Mouse (Mus musculus) myocyte (in vitro differentiated cells): Measurements from ENCODE around the gene Calhm4.

Experiments
- CEBPB ChIP-seq: IDR thresholded peaks from 2 replicates; pipeline ENCODE4 v1.6.1; 2011; ENCODE audit warnings: mild to moderate bottlenecking, moderate library complexity; ENCODE audit not compliant: poor library complexity, insufficient read depth, severe bottlenecking
- MAX ChIP-seq: IDR thresholded peaks from one replicate; pipeline ENCODE4 v1.6.1; 2011; ENCODE audit warnings: low read depth, mild to moderate bottlenecking, control low read depth
- MYOD1 ChIP-seq, 3 experiments: IDR thresholded peaks; one replicate each; pipeline ENCODE4 v1.6.1; 2011; ENCODE audit warnings: control low read depth in 2 of 3, low read depth in 2 of 3, mild to moderate bottlenecking in 2 of 3, moderate library complexity in 1 of 3; ENCODE audit not compliant: insufficient read length in 2 of 3, control insufficient read depth in 1 of 3
- MYOG ChIP-seq, 3 experiments: IDR thresholded peaks; one replicate each; pipeline ENCODE4 v1.6.1; 2011; ENCODE audit warnings: control low read depth in 2 of 3, low read depth in 2 of 3, mild to moderate bottlenecking in 2 of 3; ENCODE audit not compliant: insufficient read length in 2 of 3, control insufficient read depth in 1 of 3, insufficient read depth in 1 of 3
- POLR2A ChIP-seq: IDR thresholded peaks from one replicate; pipeline ENCODE4 v1.6.1; 2011; ENCODE audit warnings: low read depth, mild to moderate bottlenecking, control low read depth, moderate library complexity; ENCODE audit not compliant: insufficient read length
- POLR2AphosphoS2 ChIP-seq: IDR thresholded peaks from one replicate; pipeline ENCODE4 v1.6.1; 2011; ENCODE audit warnings: low read depth, control low read depth; ENCODE audit not compliant: insufficient read length
- SRF ChIP-seq: IDR thresholded peaks from one replicate; pipeline ENCODE4 v1.6.1; 2011; ENCODE audit warnings: low read depth; ENCODE audit not compliant: control insufficient read depth, insufficient read length
- TCF12 ChIP-seq: IDR thresholded peaks from one replicate; pipeline ENCODE4 v1.6.1; 2011; ENCODE audit warnings: mild to moderate bottlenecking, control low read depth; ENCODE audit not compliant: poor library complexity, insufficient read depth, severe bottlenecking
- TCF3 ChIP-seq: IDR thresholded peaks from one replicate; pipeline ENCODE4 v1.6.1; 2011; ENCODE audit warnings: low read depth, control low read depth; ENCODE audit not compliant: insufficient read length
- USF1 ChIP-seq: IDR thresholded peaks from one replicate; pipeline ENCODE4 v1.6.1; 2011; ENCODE audit warnings: low read depth, mild to moderate bottlenecking, control low read depth, moderate library complexity

DNA sequence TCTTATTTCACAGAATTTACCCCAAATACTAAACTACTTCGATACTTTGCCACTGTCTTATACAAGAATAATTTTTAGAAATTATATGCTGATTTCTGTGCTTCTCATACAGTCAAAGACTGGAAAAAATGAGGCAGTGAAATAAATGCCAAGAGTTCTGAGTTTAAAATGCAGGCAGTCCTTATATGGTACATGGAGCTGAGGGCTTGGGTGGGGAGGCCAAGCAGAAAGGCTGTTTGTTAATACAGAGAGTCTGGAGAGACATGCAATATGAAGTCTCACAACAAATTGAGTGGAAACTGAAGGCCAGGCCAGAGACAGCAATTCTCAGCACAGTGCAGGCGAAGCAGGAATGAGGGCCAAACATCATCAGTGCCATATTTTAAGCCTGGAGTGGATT, 44.4 kb upstream of the Calhm4 start:
- TF ChIP-seq POLR2A: no peak
- no peak for TF ChIP-seq TCF12
- no peak for TF ChIP-seq POLR2AphosphoS2
- TF ChIP-seq USF1: no peak
- TF ChIP-seq MAX: no peak
- TF ChIP-seq MYOD1 (IDR thresholded peaks at IDR 0.05; ENCODE audit: control insufficient read depth in 1 of 3, insufficient read length in 2 of 3, low read depth in 2 of 3): no peak
- no peak for TF ChIP-seq MYOG (IDR thresholded peaks at IDR 0.05; ENCODE audit: control insufficient read depth in 1 of 3, insufficient read depth in 1 of 3, insufficient read length in 2 of 3, low read depth in 2 of 3)
- no peak for TF ChIP-seq SRF
- no peak for TF ChIP-seq CEBPB
- no peak for TF ChIP-seq TCF3
